Mouse (Mus musculus): ENCODE data around the gene Nmrk2.

- TF ChIP-seq POLR2A (IDR thresholded peaks at IDR 0.05; ENCODE audit: insufficient read depth, low read depth, low read length), result no peak
- TF ChIP-seq CTCF (IDR thresholded peaks at IDR 0.05; ENCODE audit: insufficient read depth, low read depth, low read length), result no peak
Observed at GRCm38 (mm10) chr10:81183805-81184204, 18.0 kb downstream of the Nmrk2 start, which contains the start of gene 4930442H23Rik.
